Mouse (Mus musculus) ES-Bruce4 (cell line): ENCODE data around the gene Fbxo10.

Experiments
- EP300 ChIP-seq: IDR thresholded peaks from 2 replicates; pipeline ENCODE4 v1.6.1; 2011; ENCODE audit warnings: low read depth, low read length; ENCODE audit not compliant: insufficient read depth
- POLR2A ChIP-seq: IDR thresholded peaks from one replicate; pipeline ENCODE4 v1.8.1; 2011; ENCODE audit warnings: low read length; ENCODE audit not compliant: insufficient read depth

- TF ChIP-seq EP300, result no peak
- no peak for TF ChIP-seq POLR2A
Observed at GRCm38 (mm10) chr4:45082951-45083350, 1.5 kb downstream of the Fbxo10 start.
